Mouse (Mus musculus) erythroblast, embryonic 14.5 days (primary cell): ENCODE data around the gene Hist1h1d.

Experiments used
- GATA1 ChIP-seq: IDR thresholded peaks from 2 replicates; pipeline ENCODE4 v1.6.1; 2012; ENCODE audit warnings: low read length, inconsistent platforms, mixed read lengths
- TAL1 ChIP-seq: IDR thresholded peaks from 3 replicates; pipeline ENCODE4 v1.6.1; 2012; ENCODE audit warnings: low read length, inconsistent platforms, mixed read lengths

- no peak for TF ChIP-seq GATA1
- TF ChIP-seq TAL1: no peak
Observed at GRCm38 (mm10) chr13:23555839-23556416, 2.9 kb downstream of the Hist1h1d start.
